Mouse (Mus musculus) thymus, adult 18-20 months (tissue): ENCODE measurements around the gene Serbp1.

Experiments
- DNase-seq, 2 experiments: peaks; one replicate each; pipeline ENCODE4 v3.0.0; 2022; ENCODE audit warnings: mixed read lengths in 2 of 2

Gene Serbp1

DNA sequence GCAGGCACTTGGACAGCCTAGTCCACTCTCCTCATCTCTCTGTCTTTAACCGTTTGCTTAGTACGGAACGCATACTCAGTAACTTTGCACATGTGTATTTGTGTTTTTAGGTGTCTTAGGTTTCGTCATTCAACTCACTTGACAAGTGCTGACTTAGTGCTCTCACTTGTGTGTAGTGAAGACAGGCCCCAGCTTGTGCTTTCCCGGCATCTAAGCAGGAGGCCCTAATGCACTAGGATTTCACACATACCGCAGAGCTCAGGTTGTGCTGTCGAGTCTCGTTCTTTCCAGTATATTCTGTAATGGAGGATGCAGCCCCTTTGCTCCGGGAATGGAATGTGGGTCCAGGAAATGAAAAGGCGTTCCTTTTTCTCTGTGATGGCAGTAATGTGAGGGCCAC is 65.2 kb downstream of the Serbp1 start:
- no peak for DNase-seq

DNA sequence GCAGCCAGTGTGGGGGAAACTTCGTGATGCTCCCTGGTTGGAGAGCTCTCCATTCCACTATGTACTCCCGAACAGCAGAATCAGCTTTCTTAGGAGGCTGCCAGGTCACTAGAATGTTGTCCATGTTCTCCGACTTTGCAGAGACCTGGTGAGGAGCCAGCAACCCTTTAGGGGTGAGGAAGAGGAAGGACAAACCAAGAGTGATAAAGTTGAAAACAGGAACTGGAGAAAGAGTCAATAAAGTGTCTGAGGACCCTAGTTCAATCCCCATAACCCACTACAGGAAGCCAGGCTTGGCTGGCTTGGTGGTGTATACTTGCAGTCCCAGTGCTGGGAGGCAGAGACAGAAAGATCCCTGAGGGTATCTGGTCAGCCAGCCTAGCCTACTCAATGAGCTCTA is 71.0 kb downstream of the Serbp1 start:
- DNase-seq = no peak

DNA sequence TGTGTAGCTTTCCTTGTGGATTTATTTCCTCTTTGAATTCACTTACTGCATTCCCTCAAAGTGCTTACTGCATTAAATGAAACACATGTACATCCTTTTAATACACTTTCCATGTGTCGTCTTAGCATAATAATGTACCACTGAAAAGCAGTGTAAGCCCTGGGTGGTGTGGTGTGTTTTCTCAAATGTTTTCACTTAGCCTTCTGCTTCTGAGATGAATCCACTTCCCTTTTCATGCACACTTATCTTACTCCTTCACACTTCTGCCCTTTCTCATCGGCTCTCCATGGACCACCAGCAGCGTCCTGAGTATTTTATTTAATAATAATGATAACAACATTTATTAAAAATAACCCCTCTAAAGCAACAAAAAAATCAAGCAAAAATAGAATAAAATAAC is 71.8 kb downstream of the Serbp1 start:
- no peak for DNase-seq

DNA sequence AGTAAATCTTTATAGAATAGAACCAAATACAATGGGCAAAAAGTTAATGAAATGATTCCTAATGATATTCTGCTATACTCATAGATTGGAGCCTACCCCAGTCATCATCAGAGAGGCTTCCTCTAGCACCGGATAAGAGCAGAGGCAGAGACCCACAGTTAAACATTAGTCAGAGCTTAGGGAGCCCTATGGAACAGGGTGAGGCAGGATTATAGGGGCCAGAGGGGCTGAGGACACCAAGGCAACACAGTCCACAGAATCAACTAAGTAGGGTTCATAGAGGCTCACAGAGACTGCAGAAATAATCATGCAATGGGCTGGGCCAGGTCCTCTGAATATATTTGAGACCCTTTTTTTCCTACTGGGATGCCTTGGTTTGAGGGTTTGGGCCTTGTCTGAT is 76.7 kb downstream of the Serbp1 start:
- no peak for DNase-seq

DNA sequence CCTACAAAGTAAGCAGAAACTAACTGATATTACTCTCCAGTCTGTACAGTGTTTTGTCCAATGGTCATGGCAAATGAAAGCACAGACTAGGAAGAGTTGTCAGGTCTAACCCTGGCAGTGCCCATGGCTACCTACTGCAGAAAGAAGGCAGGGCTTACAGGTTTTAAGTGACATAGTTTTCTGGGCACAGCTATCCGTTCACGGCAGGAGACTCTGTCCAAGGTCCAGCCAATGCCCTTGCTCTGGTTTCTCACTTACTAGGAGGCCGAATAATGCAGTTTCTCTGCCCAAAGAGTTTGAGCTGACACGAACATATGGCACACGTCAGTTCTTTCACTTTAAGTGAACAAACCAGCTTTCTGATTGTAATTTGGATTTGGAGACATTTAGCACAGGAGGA is 79.1 kb downstream of the Serbp1 start:
- no peak for DNase-seq

DNA sequence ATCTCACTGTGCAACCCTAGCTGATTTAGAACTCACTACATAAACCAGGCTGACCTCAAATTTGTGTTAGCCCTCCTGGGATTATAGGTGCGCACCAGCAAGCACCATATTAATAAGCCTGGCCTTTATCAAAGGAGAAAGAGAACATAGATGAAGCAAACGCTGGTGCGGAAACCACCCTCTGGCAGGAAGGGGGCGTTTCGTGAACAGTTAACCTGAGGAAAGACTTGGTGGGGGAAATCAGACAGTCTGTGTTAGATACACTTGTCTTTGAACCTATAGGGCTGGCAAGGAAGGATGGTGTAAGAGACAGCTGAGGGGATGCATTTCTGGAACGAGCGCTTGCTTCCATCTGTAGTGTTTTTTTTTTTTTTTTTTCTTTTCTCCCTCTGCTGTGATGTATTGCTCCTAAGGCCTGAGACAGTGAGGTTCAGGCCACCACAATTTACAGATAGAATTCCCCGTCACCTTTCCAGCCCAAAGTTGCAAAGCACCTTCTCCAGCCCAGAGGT is 79.9 kb downstream of the Serbp1 start:
- peak in 1 of 2 experiments; percentile 42 for DNase-seq

DNA sequence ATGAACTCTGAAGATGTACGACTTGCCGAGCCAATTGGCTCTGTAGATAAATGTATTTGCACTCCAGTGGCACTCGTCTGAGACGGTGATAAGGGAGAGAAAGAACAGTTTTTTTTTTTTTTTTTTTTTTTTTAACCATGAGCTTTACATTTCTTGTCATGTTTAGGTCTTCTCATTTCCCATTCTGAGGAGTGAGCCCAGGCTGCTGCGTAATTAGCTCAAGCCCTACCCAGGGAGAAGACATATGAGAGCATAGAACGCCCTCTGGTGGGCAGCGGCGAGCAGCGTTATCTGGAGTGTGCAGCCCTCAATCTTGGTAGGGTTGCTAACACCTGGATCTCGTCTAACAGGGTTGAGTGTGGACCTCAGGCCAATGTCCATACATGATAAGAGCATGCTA is 80.5 kb downstream of the Serbp1 start:
- DNase-seq = peak; percentile 30 to 48

DNA sequence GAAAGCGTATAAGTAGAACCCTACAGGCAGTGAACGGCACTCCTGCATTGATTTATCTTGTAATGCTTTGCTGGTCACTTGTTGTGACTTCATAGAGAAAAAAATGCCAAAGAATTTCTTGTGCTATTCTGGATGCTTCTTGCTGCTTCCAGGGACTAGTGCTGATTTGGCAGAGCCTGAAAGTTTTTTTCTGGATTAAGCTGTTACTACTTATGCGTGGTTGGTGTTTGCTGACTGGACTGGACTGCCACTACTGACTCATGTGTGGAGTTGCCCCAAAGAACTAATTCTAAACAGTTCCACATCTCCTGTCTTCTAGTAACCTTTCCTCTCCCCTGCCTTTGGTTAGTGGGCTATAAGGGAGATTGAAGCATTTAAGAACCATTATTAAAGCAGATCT is 85.8 kb downstream of the Serbp1 start:
- DNase-seq = no peak

DNA sequence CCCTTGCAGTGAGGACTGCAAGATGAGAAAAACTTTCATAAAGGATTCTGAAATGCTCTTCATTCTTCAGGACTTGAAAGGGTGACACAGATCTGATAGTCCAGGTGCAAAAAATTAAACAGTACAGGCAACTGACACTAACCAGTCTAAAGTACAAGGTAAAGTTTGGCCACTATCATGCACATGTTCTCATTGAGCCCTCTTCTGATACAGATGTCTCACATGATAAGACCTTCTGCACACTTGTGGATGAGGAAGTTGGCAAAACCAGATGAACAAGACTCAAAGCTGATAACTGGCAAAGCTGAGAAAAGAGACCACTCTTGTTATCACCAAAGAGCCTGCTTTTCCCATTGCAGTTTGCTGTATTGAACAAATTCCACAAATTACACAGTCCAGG is 100.0 kb downstream of the Serbp1 start:
- no peak for DNase-seq

DNA sequence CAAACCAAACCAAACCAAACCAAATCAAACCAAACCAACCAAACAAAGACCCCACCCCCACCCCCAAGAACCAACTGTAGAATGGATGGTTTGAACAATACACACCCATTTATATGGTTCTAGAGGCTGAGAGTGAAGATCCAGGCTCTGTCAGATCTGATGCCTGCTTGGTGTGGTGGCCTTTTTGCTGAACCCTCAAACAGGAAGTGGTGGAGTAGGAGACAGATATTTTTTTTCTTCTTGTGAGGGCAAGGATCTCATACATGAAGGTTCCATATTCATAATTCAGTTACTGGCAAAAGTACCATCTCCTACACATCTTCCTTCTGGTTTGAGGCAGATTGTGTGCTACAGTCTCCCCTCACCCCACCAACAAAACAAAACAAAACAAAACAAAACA is 101.5 kb downstream of the Serbp1 start:
- peak in 1 of 2 experiments; percentile 38 for DNase-seq
